Comparison of ENCODE assay signal across 7 mouse cellular contexts in the genomic region with DNA sequence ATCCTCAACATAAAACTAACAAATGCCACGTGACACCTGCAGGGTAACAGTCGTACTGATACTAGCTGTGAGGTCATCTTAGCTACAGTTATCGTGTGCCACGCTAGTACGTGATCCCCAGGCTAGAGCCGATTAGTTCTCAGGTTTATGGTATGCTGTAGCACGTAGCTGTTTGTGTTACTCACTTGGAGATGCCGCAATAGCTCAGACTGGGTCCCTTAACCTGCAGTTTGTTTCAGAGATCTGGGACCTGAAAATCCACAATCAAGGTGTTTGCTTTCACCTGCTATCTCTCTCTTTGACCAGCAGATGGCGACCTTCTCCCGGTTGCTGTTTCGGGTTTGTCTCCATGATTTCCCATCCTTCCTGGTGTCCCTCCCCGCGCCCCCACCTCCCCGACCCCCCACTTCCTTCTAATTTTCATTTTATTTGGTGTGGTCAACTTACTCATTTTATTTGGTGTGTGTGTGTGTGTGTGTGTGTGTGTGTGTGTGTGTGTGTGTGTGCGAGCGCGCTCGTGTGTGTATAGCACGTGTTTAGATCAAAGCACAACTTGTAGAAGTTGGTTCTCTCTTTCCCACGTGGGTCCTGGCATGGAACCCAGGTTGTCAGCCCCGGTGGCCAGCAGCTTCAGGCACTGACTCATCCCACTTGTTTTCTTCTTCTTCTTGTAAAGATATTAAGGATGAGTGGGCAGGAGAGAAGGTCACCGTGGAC. TPM values are rescaled to one million over a fixed set of nuclear protein-coding genes. Genes with fewer than 3 reads are reported as not detected.
DNase-seq lines count a peak whose midpoint lies in the region; ATAC-seq and TF ChIP-seq lines count a peak whose summit lies in the region.

No protein-coding gene starts in this region.

- H3K4me2 ChIP-seq in lung, embryonic 16.5 days (ENCODE audit: low read depth, low read length) = peak overlapping the region; percentile 10; the same call in 1 of the 2 replicates
- 0 out of 2 replicates have a peak overlapping the region, but pooled peaks have one; percentile 2 for H3K4me2 ChIP-seq in heart, embryonic 15.5 days
- H3K4me2 ChIP-seq in liver, embryonic 14.5 days (ENCODE audit: low read depth) = no peak overlapping the region

- 38% methylated on average over 20 of the region's 22 CpGs for WGBS in lung, embryonic 16.5 days
- WGBS in heart, embryonic 15.5 days = 43% methylated on average over 22 of the region's 22 CpGs
- 40% methylated on average over 22 of the region's 22 CpGs for WGBS in liver, embryonic 14.5 days (ENCODE audit: insufficient replicate concordance)

- H3K36me3 ChIP-seq in lung, embryonic 16.5 days (ENCODE audit: control insufficient read depth, insufficient read depth, low read length) = no peaks in the 10 kb centered on the region
- no peaks in the 10 kb centered on the region for H3K36me3 ChIP-seq in heart, embryonic 15.5 days
- H3K36me3 ChIP-seq in liver, embryonic 14.5 days (replicated peaks; ENCODE audit: control insufficient read depth, insufficient read depth, low read depth) = no peaks in the 10 kb centered on the region
- no peaks in the 10 kb centered on the region for H3K36me3 ChIP-seq in splenic B cell, adult 2 months (ENCODE audit: control insufficient read depth, insufficient read depth, low read length, poor library complexity, severe bottlenecking)

- H3K27me3 ChIP-seq in lung, embryonic 16.5 days (ENCODE audit: control insufficient read depth, insufficient read depth, low read depth, low read length) = no peaks in the 10 kb centered on the region
- no peaks in the 10 kb centered on the region for H3K27me3 ChIP-seq in heart, embryonic 15.5 days
- H3K27me3 ChIP-seq in liver, embryonic 14.5 days (ENCODE audit: control insufficient read depth, insufficient read depth, low read length) = no peaks in the 10 kb centered on the region
- H3K27me3 ChIP-seq in splenic B cell, adult 2 months (ENCODE audit: control insufficient read depth, insufficient read depth, low read length, poor library complexity, severe bottlenecking) = no peaks in the 10 kb centered on the region

- H3K4me1 ChIP-seq in lung, embryonic 16.5 days (replicated peaks; ENCODE audit: control insufficient read depth, insufficient read depth, low read length) = no peaks in the 10 kb centered on the region
- no peaks in the 10 kb centered on the region for H3K4me1 ChIP-seq in heart, embryonic 15.5 days (replicated peaks)
- peaks cover 0 to 1% of the 10 kb centered on the region in 2 experiments; a peak in 1 of 4 replicates for H3K4me1 ChIP-seq in liver, embryonic 14.5 days (replicated peaks; ENCODE audit: control insufficient read depth in 2 of 2, insufficient read depth in 2 of 2, low read length in 1 of 2)

- no peak for TF ChIP-seq EP300 in liver, embryonic 14.5 days (IDR thresholded peaks at IDR 0.05; ENCODE audit: low read depth)

- H3K9me3 ChIP-seq in lung, embryonic 16.5 days (ENCODE audit: control insufficient read depth, low read length) = no peaks in the 10 kb centered on the region
- H3K9me3 ChIP-seq in heart, embryonic 15.5 days (replicated peaks) = no peaks in the 10 kb centered on the region
- no peaks in the 10 kb centered on the region for H3K9me3 ChIP-seq in liver, embryonic 14.5 days (ENCODE audit: control insufficient read depth, low read length)

- ATAC-seq in lung, embryonic 16.5 days (ENCODE audit: low read depth) = 0 out of 2 replicates have a peak, but pooled peaks have one; percentile 38
- no peak for ATAC-seq in heart, embryonic 15.5 days (replicated peaks; ENCODE audit: insufficient number of reproducible peaks, insufficient read depth, low FRiP score, low read depth)
- no peak for ATAC-seq in liver, embryonic 14.5 days (ENCODE audit: insufficient read depth)

- H3K27ac ChIP-seq in lung, embryonic 16.5 days (ENCODE audit: low read length) = no peak overlapping the region
- no peak overlapping the region for H3K27ac ChIP-seq in heart, embryonic 15.5 days
- no peak overlapping the region for H3K27ac ChIP-seq in liver, embryonic 14.5 days

- H3K9ac ChIP-seq in lung, embryonic 16.5 days (ENCODE audit: low read length) = no peak overlapping the region
- H3K9ac ChIP-seq in heart, embryonic 15.5 days = no peak overlapping the region
- no peak overlapping the region for H3K9ac ChIP-seq in liver, embryonic 14.5 days (replicated peaks)

- H3K4me3 ChIP-seq in lung, embryonic 16.5 days (ENCODE audit: low read length) = no peak overlapping the region
- H3K4me3 ChIP-seq in heart, embryonic 15.5 days = no peak overlapping the region
- no peak overlapping the region for H3K4me3 ChIP-seq in liver, embryonic 14.5 days (ENCODE audit: insufficient read depth in 1 of 2, low read depth in 2 of 2, low read length in 2 of 2)

- peak; percentile 69 for TF ChIP-seq CTCF in liver, embryonic 14.5 days (IDR thresholded peaks at IDR 0.05; ENCODE audit: low read depth)

- no peak for DNase-seq in lung, postnatal 4 days
- DNase-seq in NIH3T3 (ENCODE audit: low read depth) = peak; percentile 63
- peak; percentile 48 for DNase-seq in cerebellum, adult 9-10 months
- no peak for DNase-seq in liver, embryonic 14.5 days (ENCODE audit: low read depth in 3 of 3, low spot score in 3 of 3)
- peak; percentile 53 for DNase-seq in splenic B cell, adult 2 months (ENCODE audit: low read depth, low spot score)

RNA-seq across cellular contexts. Expression of gene Emb, which starts 5.4 kb away (rescaled TPM):
- 16.2 and 19.8 TPM in 2 replicates for polyA plus RNA-seq in lung, embryonic 16.5 days (2015; fragmentation: Nextera tagmentation; extraction: Ambion mirVana)
- polyA plus RNA-seq in heart, embryonic 15.5 days (2015; fragmentation: Nextera tagmentation; extraction: Ambion mirVana) = 5.7 and 12.6 TPM in 2 replicates
- 5.4 and 10.6 TPM in 2 replicates for polyA plus RNA-seq in liver, embryonic 14.5 days (2012; rRNA removed)
- 14.5 and 20.9 TPM in 2 replicates for polyA plus RNA-seq in liver, embryonic 14.5 days (2014; fragmentation: Nextera tagmentation; extraction: Ambion mirVana)

RNA-seq across cellular contexts. Expression of gene Gm17509, which starts 18.0 kb away (rescaled TPM):
- not detected in 2 replicates for polyA plus RNA-seq in lung, embryonic 16.5 days (2015; fragmentation: Nextera tagmentation; extraction: Ambion mirVana)
- polyA plus RNA-seq in heart, embryonic 15.5 days (2015; fragmentation: Nextera tagmentation; extraction: Ambion mirVana) = 0.08 TPM in 1 of 2 replicates, not detected in the other
- polyA plus RNA-seq in liver, embryonic 14.5 days (2012; rRNA removed) = 0.02 and 0.07 TPM in 2 replicates
- polyA plus RNA-seq in liver, embryonic 14.5 days (2014; fragmentation: Nextera tagmentation; extraction: Ambion mirVana) = not detected in 2 replicates

Comparison
In these comparisons a context has a peak if more than half of its experiments do, and no peak if none do; other contexts are left out.
1. DNase-seq: peak in NIH3T3 (single experiment), cerebellum, adult 9-10 months (single experiment) and splenic B cell, adult 2 months (single experiment); none in lung, postnatal 4 days (0 of 2) and liver, embryonic 14.5 days (0 of 3).